Mouse (Mus musculus) embryonic facial prominence, embryonic 15.5 days (tissue): ENCODE results near the gene Ipo4. TPM values are rescaled to one million over a fixed set of nuclear protein-coding genes. Genes with fewer than 3 reads are reported as not detected.

Experiments used
- ATAC-seq: fragments of 200-750 bp; cut with Nextera tagmentation; 2 replicates; pipeline ENCODE4 v1.8.0; 2017; ENCODE audit warnings: low read depth, moderate TSS enrichment; ENCODE audit not compliant: insufficient number of reproducible peaks, low FRiP score, low TSS enrichment
- H3K27ac ChIP-seq: fragments of 300-500 bp; sonication (generic); replicated peaks from 2 replicates; pipeline ENCODE4 v1.5.1; 2015; ENCODE audit warnings: mild to moderate bottlenecking, inconsistent platforms
- H3K27me3 ChIP-seq: fragments of 300-500 bp; sonication (generic); 2 replicates; pipeline ENCODE4 v1.6.1; 2015; ENCODE audit warnings: inconsistent platforms
- H3K36me3 ChIP-seq: fragments of 300-500 bp; sonication (generic); 2 replicates; pipeline ENCODE4 v1.6.1; 2015; ENCODE audit warnings: mild to moderate bottlenecking, inconsistent platforms
- H3K4me1 ChIP-seq: fragments of 300-500 bp; sonication (generic); 2 replicates; pipeline ENCODE4 v1.6.1; 2015; ENCODE audit warnings: inconsistent platforms
- H3K4me2 ChIP-seq: fragments of 300-500 bp; sonication (generic); replicated peaks from 2 replicates; pipeline ENCODE4 v1.6.1; 2015; ENCODE audit warnings: mild to moderate bottlenecking, inconsistent platforms
- H3K4me3 ChIP-seq: fragments of 300-500 bp; sonication (generic); replicated peaks from 2 replicates; pipeline ENCODE4 v1.5.1; 2015; ENCODE audit warnings: mild to moderate bottlenecking, inconsistent platforms
- H3K9ac ChIP-seq: fragments of 300-500 bp; sonication (generic); 2 replicates; pipeline ENCODE4 v1.6.1; 2015; ENCODE audit warnings: inconsistent platforms
- H3K9me3 ChIP-seq: fragments of 300-500 bp; sonication (generic); replicated peaks from 2 replicates; pipeline ENCODE4 v1.6.1; 2016; ENCODE audit warnings: inconsistent platforms
- WGBS: fragments of 180-500 bp; shearing (Covaris S2); methylation state at CpG from one replicate; pipeline ENCODE4 v1.1.7; 2015; 5-methylcytosine and 5-hydroxymethylcytosine counted together
- polyA plus RNA-seq: library from polyadenylated mRNA; unstranded; fragments of >200 nt; fragmentation: Nextera tagmentation; extraction: Ambion mirVana; gene quantifications from 2 replicates; pipeline ENCODE4 v1.2.1, GENCODE M21; 2015

Gene Ipo4
- polyA plus RNA-seq, 1 experiment from 2014 or later: 122 TPM

DNA sequence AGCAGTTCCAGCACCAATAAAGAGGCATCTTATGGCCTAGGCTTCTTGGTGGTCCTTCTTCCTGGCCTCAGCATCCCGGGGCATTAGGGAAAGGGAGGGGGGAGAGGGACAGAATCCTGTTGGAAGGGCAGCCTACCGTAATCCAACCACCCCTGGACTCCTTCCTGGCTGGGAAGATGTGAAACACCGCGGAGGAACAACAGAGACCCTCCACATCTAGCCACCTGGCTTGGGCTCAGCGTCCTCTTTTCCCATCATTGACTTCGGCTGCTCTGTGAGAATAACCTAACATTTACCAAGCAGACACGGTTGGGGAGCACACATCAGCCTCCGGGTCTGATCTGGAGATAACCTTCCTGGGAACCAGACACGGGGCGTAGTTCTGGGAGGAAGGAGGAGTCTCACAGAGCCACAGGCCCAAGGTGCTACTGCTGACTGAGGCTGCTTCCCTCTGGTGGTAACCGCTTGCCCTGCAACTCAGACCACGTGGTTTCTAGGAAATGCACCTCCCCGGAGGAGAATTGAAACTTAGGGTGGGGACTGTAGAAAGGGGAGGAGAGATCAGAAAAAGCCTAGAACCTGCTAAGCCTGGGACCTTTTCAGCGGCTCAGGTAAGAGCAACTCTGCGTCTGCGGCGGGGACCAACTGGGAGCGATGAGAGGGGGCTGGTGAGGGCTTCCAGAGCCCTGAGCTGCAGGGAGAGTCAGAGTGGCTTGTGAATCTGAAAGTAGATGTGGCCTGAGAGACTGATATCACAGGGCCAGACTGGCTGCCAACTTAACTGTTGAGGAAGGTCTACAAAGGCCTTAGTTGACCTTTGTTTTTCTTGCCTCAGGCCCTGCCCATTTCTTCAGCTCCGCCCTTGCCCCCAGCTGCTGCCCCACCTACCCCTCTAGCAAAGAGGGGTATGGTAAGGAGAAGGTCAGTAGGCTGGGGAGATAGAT, 31.9 kb downstream of the Ipo4 start:
- Histone ChIP-seq H3K4me2 (peak overlapping the region; percentile 45), H3K4me3 (peak overlapping the region; percentile 39), H3K9ac (peak overlapping the region; percentile 2; the same call in 1 of the 2 replicates), H3K27ac (peak overlapping the region; percentile 63), H3K36me3 (peaks cover 75% of the 10 kb centered on the region), H3K4me1 (peaks cover 19% of the 10 kb centered on the region), H3K9me3 (no peaks in the 10 kb centered on the region), H3K27me3 (no peaks in the 10 kb centered on the region)
- 14% methylated on average over 19 of the region's 19 CpGs for WGBS
- ATAC-seq: peak; percentile 86

DNA sequence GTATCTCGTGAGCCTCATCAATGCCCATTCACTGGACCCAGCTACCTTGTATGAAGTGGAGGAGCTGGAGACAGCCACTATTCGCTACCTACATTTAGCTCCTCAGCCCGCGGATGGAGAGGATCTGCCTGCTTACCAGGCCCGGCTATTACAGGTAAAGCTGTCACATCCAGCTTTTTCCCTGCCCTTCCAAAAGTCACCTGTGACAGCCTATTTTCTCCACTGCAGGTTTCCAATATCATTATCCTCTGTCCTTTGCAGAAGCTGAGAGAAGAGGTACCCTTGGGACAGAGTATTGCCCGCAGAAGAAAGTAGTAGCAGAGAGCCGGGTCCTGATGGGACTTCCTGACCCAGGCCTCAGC, 32.5 kb downstream of the Ipo4 start, which contains the start of gene Irf9:
Irf9 (plus strand) TSS at position 301 of the 362 bp plus-strand sequence.
- Histone ChIP-seq H3K4me1 (peaks cover 19% of the 10 kb centered on the region), H3K9ac (peak within 1 kb of the TSS; percentile 2; the same call in 1 of the 2 replicates), H3K4me3 (peak within 1 kb of the TSS; percentile 39), H3K4me2 (peak within 1 kb of the TSS; percentile 45), H3K36me3 (peaks cover 75% of the 10 kb centered on the region), H3K9me3 (no peaks in the 10 kb centered on the region), H3K27me3 (no peaks in the 10 kb centered on the region), H3K27ac (peak within 1 kb of the TSS; percentile 63)
- ATAC-seq: no peak
- 80% methylated on average over 7 of the region's 7 CpGs for WGBS

DNA sequence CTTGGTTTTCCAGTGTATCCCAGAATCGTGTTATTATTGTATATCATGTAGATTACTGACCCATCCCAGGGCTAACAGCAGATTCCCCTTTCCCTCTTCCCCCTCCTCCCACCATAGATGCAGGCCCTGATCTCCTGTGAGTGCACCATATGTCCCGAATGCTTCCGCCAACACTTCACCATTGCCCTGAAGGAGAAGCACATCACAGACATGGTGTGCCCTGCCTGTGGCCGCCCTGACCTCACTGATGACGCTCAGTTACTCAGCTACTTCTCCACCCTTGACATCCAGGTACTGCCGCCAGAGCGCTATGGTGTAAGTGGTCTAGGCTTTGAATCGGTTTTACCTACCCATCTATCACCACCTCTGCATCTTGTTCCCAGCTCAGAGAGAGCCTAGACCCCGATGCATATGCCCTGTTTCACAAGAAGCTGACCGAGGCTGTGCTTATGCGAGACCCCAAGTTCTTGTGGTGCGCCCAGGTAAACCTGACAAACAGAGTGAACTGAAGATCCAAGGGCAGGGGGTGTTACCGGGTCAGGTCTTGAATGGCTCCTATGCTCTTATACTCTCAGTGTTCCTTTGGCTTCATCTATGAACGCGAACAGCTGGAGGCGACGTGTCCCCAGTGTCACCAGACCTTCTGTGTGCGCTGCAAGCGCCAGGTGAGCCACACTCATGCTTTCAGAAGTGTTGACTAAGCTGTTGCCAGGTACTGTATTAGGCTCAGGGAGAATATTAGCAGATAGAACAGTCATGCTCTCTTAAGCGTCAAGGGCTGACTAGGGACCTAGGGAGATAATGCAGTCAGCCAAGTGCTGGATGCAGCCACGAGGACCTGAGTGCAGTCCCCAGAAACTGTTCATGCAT, 37.0 kb downstream of the Ipo4 start:
- Histone ChIP-seq H3K27me3 (no peaks in the 10 kb centered on the region), H3K4me2 (no peak overlapping the region), H3K36me3 (peaks cover 86% of the 10 kb centered on the region), H3K27ac (no peak overlapping the region), H3K9me3 (no peaks in the 10 kb centered on the region), H3K4me3 (no peak overlapping the region), H3K4me1 (peaks cover 7% of the 10 kb centered on the region), H3K9ac (no peak overlapping the region)
- ATAC-seq: no peak
- WGBS: 93% methylated on average over 21 of the region's 21 CpGs

DNA sequence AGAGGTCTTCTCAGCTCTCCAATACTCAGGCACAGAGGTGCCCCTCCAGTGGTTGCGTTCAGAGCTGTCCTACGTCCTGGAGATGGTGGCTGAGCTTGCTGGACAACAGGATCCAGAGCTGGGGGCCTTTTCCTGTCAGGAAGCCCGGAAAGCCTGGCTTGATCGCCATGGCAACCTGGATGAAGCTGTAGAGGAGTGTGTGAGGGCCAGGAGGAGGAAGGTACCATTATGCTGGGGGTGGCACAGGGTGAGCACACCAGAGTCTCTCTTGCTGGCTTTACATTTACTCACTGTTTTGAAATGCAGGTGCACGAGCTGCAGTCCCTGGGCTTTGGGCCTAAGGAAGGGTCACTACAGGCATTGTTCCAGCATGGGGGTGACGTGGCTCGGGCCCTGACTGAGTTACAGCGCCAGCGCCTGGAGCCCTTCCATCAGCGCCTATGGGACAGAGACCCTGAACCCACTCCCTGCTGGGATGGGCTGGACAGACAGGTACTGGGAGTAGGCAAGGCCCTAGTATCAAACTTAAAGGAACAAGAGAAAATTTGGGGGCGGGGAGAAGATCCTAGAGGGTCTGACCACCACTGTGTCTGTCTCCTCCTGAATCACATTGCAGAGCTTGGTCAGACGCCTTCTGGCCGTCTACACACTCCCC, 39.6 kb downstream of the Ipo4 start:
- Histone ChIP-seq H3K36me3 (peaks cover 67% of the 10 kb centered on the region), H3K4me1 (peaks cover 12% of the 10 kb centered on the region), H3K9ac (no peak overlapping the region), H3K4me3 (no peak overlapping the region), H3K9me3 (no peaks in the 10 kb centered on the region), H3K27me3 (no peaks in the 10 kb centered on the region), H3K27ac (no peak overlapping the region), H3K4me2 (no peak overlapping the region)
- WGBS: 81% methylated on average over 13 of the region's 13 CpGs
- ATAC-seq: no peak

DNA sequence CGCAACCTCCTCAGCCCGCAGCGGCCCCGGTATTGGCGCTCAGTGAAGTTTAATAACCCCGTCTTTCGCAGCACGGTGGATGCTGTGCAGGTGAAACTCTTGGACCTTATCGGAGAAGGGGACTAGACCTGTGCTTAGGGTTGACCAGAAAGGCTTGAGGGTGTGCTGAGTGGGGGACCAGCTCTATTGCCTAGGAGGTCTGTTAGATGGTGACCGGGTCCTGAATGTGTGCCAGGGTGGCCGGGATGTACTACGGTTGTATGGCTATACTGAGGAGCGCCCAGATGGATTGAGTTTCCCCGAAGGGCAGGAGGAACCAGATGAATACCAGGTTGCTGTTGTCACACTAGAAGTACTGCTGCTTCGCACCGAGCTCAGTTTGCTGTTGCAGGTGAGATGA, 43.5 kb downstream of the Ipo4 start:
- Histone ChIP-seq H3K27me3 (no peaks in the 10 kb centered on the region), H3K36me3 (peaks cover 42% of the 10 kb centered on the region), H3K4me2 (peak overlapping the region; percentile 93), H3K9me3 (no peaks in the 10 kb centered on the region), H3K9ac (peak overlapping the region; percentile 94), H3K4me1 (peaks cover 19% of the 10 kb centered on the region), H3K27ac (peak overlapping the region; percentile 97), H3K4me3 (peak overlapping the region; percentile 98)
- 2% methylated on average over 16 of the region's 16 CpGs for WGBS
- ATAC-seq: no peak

DNA sequence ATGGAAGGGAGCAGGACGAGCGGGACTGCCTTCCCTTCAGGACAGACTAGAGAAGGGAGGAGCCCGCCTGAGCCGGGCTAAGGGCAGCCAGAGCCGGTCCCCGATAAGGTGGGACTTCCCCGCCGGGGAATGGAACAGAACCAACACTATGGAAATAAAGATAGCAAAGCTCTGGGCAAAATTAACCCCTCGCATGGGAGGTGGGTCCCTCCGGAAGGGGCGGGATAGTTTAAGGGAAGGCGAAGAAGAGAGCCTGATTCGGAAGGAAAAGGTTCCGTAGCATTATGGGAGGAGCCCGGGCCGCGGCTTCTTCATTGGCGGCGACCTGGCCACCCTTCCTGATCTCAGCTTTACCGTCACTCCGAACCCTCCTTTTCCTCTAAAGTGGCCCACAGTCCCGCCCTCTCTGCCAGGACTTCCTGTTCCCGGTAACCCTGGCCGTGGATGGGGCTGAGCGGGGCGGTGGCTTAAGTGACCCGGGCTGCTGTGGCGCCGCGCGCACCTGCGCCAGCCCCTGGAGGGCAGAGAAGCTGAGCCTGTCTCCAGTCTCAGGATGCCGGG, 44.3 kb downstream of the Ipo4 start, which contains the start of gene Rnf31:
Rnf31 (plus strand) TSS at position 378 of the 561 bp plus-strand sequence.
- Histone ChIP-seq H3K4me3 (peak within 1 kb of the TSS; percentile 98), H3K27ac (peak within 1 kb of the TSS; percentile 97), H3K4me1 (peaks cover 19% of the 10 kb centered on the region), H3K36me3 (peaks cover 37% of the 10 kb centered on the region), H3K9ac (peak within 1 kb of the TSS; percentile 94), H3K27me3 (no peaks in the 10 kb centered on the region), H3K4me2 (peak within 1 kb of the TSS; percentile 93), H3K9me3 (no peaks in the 10 kb centered on the region)
- ATAC-seq: peak; percentile 89
- 0% methylated on average over 33 of the region's 33 CpGs for WGBS

DNA sequence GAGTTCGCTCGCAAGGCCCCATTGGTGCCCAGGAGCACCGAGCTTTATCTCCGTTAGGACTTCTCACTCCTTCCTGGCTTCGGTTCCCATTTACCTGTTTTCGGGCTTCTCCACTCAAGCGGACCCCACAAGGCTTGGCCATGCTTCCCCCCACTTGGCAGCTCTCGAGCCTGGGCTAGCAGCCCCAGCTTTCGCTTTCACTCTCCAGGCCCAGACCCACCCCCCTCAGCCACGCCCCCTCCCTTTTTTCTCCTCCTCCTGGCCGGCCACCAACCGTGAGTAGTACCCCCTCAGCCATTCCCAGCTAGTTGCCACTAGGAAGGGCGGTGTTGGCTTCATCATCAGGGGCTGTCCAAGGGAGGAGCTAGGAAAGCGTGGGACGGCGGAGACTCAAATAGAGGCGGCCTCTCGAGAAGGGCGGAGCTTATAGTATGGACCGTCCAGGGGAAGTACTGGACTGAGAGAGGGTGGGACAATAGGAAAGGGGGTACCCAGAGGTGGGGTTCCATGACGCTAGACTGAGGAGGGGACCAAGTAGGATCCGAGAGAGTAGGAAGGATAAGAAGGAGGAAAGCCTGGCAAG, 44.9 kb downstream of the Ipo4 start, which contains the start of gene Psme2:
Psme2 (minus strand) TSS at position 366 of the 583 bp plus-strand sequence.
- ATAC-seq: peak; percentile 96
- under 1% methylated on average over 22 of the region's 22 CpGs for WGBS
- Histone ChIP-seq H3K4me3 (peak within 1 kb of the TSS; percentile 98), H3K36me3 (peaks cover 31% of the 10 kb centered on the region), H3K27me3 (no peaks in the 10 kb centered on the region), H3K9ac (peak within 1 kb of the TSS; percentile 94), H3K9me3 (no peaks in the 10 kb centered on the region), H3K27ac (peak within 1 kb of the TSS; percentile 97), H3K4me1 (peaks cover 19% of the 10 kb centered on the region), H3K4me2 (peak within 1 kb of the TSS; percentile 93)

DNA sequence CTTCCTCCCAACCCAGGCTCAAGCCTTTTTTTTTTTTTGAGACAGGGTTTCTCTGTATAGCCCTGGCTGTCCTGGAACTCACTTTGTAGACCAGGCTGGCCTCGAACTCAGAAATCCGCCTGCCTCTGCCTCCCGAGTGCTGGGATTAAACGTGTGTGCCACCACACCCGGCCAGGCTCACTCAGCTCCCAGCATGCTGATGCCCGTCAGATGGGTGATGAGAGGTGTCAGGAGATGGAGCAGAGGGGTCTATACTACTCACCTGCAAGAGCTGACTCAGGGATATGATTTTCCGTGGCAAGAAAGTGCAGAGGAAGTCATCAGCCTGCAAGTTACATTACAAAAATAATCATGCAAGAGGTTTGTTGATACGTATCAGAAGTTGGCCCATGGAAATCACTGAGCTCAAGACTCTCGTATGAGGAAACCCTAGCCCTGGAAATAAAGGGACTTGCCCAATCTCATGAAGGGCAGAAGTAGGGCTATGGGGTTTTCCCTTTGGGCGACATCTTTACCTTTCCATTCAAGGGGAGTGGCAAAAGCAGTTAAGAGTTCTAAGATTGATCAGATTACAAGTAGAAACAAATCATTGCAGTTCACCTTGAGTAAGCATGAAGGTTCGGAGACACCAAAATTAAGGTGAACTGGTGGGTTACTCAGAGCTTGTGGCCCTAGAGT, 45.8 kb downstream of the Ipo4 start:
- ATAC-seq: no peak
- Histone ChIP-seq H3K4me1 (peaks cover 22% of the 10 kb centered on the region), H3K4me3 (peak overlapping the region; percentile 98), H3K27me3 (no peaks in the 10 kb centered on the region), H3K36me3 (peaks cover 22% of the 10 kb centered on the region), H3K27ac (peak overlapping the region; percentile 77), H3K4me2 (peak overlapping the region; percentile 93), H3K9me3 (no peaks in the 10 kb centered on the region), H3K9ac (peak overlapping the region; percentile 43)
- 78% methylated on average over 11 of the region's 11 CpGs for WGBS

DNA sequence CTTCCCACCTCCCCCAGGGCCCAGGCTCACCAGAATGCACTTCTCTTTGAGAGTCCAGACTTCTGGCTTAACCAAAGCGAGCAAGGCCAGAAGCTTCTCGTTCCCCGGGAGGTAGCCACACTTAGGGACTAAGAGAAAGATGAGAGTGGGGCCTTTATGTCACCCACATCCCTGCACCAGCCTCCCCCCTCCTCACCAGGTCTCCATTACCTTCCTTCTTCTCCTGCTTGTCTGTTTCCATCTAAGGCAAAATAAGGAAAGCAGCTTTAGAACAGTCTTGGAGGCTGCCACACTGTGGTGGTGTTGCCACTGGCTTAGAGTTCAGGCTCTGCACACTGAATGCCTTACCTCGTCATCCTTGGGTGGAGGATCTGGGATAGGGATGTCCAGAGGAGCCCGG, 46.5 kb downstream of the Ipo4 start:
- Histone ChIP-seq H3K27ac (no peak overlapping the region), H3K36me3 (peaks cover 15% of the 10 kb centered on the region), H3K9ac (no peak overlapping the region), H3K9me3 (no peaks in the 10 kb centered on the region), H3K4me1 (peaks cover 26% of the 10 kb centered on the region), H3K4me2 (no peak overlapping the region), H3K4me3 (no peak overlapping the region), H3K27me3 (no peaks in the 10 kb centered on the region)
- 88% methylated on average over 5 of the region's 5 CpGs for WGBS
- no peak for ATAC-seq

DNA sequence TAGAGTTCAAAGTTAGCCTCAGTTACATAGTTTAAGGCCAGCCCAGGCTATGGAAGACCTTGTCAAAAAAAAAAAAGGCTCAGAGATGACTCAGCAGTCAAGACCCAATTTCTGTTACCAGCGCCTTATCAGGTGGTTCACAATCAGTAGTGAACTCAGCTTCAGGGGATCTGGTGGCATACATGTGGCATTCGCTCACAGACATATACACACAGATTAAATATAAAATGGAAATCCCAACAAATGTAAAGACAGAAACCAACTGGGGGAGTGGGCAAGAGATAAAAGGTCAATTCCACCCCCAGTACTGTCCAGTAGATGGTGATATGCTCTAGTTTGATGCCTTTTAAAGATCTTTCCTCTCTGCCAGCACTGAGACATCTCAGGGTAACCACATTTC, 49.6 kb downstream of the Ipo4 start:
- no peak for ATAC-seq
- WGBS: 90% methylated on average over 2 of the region's 2 CpGs
- peaks cover 17% of the 10 kb centered on the region for H3K36me3 ChIP-seq

More for the DNA sequence above, 49.6 kb downstream of the Ipo4 start:
- Histone ChIP-seq H3K9me3 (no peaks in the 10 kb centered on the region), H3K4me1 (peaks cover 15% of the 10 kb centered on the region), H3K9ac (no peak overlapping the region), H3K27me3 (no peaks in the 10 kb centered on the region), H3K4me2 (no peak overlapping the region), H3K27ac (no peak overlapping the region), H3K4me3 (no peak overlapping the region)
